Mouse (Mus musculus) kidney, adult 8-10 months (tissue): ENCODE data around the gene Nes.

ENCODE experiments used
- DNase-seq, 2 experiments: peaks; one replicate each; pipeline ENCODE4 v3.0.0; 2022

Nes gene

GRCm38 (mm10) chr3:87970939-87971488 lies at the start of gene Nes:
TSS of gene Nes (plus strand) at chr3:87971078.
- peak; percentile 41 to 63 for DNase-seq

GRCm38 (mm10) chr3:87924996-87925395 lies 45.9 kb upstream of the Nes start:
- no peak for DNase-seq

GRCm38 (mm10) chr3:87927452-87927851 lies 43.4 kb upstream of the Nes start:
- DNase-seq: no peak

GRCm38 (mm10) chr3:87929341-87930077 lies 41.4 kb upstream of the Nes start:
- no peak for DNase-seq

- peak; percentile 96 to 97 for DNase-seq
Observed at GRCm38 (mm10) chr3:87930078-87930795, 40.6 kb upstream of the Nes start, which contains the start of the genes Isg20l2 and Rrnad1. TSS of gene Isg20l2 (plus strand) at chr3:87930314. TSS of gene Rrnad1 (minus strand) at chr3:87930717.

- DNase-seq: peak in 1 of 2 experiments; percentile 63
Observed at GRCm38 (mm10) chr3:87934026-87934425, 36.9 kb upstream of the Nes start.

- no peak for DNase-seq
Observed at GRCm38 (mm10) chr3:87934501-87934900, 36.4 kb upstream of the Nes start.

- DNase-seq: peak; percentile 39 to 62
Observed at GRCm38 (mm10) chr3:87935201-87935600, 35.7 kb upstream of the Nes start.

GRCm38 (mm10) chr3:87935776-87936175 lies 35.1 kb upstream of the Nes start:
- DNase-seq: peak; percentile 55 to 75

- DNase-seq: no peak
Observed at GRCm38 (mm10) chr3:87940611-87941010, 30.3 kb upstream of the Nes start.

GRCm38 (mm10) chr3:87942471-87942870 lies 28.4 kb upstream of the Nes start:
- no peak for DNase-seq

- DNase-seq: no peak
Observed at GRCm38 (mm10) chr3:87943586-87943985, 27.3 kb upstream of the Nes start.

GRCm38 (mm10) chr3:87944838-87945600 lies 25.9 kb upstream of the Nes start:
- DNase-seq: no peak

- no peak for DNase-seq
Observed at GRCm38 (mm10) chr3:87945781-87946540, 24.9 kb upstream of the Nes start.

- DNase-seq: no peak
Observed at GRCm38 (mm10) chr3:87946541-87946860, 24.4 kb upstream of the Nes start.

- no peak for DNase-seq
Observed at GRCm38 (mm10) chr3:87947056-87947810, 23.6 kb upstream of the Nes start.

GRCm38 (mm10) chr3:87947811-87948199 lies 23.1 kb upstream of the Nes start:
- no peak for DNase-seq

GRCm38 (mm10) chr3:87948378-87949265 lies 22.3 kb upstream of the Nes start, which contains the start of gene Crabp2:
TSS of gene Crabp2 (plus strand) at chr3:87948666.
- no peak for DNase-seq

- DNase-seq: no peak
Observed at GRCm38 (mm10) chr3:87949266-87949954, 21.5 kb upstream of the Nes start.

GRCm38 (mm10) chr3:87949955-87950515 lies 20.8 kb upstream of the Nes start:
- no peak for DNase-seq
